Mouse (Mus musculus) ES-E14 (cell line): ENCODE results near the gene Adam22.

ENCODE experiments used
- CHD2 ChIP-seq: IDR thresholded peaks from 2 replicates; pipeline ENCODE4 v1.6.1; 2014; ENCODE audit warnings: mild to moderate bottlenecking, low read depth, low read length, inconsistent platforms
- HCFC1 ChIP-seq: IDR thresholded peaks from 2 replicates; pipeline ENCODE4 v1.6.1; 2012; ENCODE audit warnings: low read length, inconsistent platforms, borderline replicate concordance; ENCODE audit not compliant: insufficient read depth
- ZC3H11A ChIP-seq: IDR thresholded peaks from 2 replicates; pipeline ENCODE4 v1.6.1; 2012; ENCODE audit warnings: low read depth, mild to moderate bottlenecking, inconsistent platforms, low read length, borderline replicate concordance
- ZNF384 ChIP-seq: IDR thresholded peaks from 2 replicates; pipeline ENCODE4 v1.6.1; 2012; ENCODE audit warnings: low read depth, low read length, inconsistent platforms

DNA sequence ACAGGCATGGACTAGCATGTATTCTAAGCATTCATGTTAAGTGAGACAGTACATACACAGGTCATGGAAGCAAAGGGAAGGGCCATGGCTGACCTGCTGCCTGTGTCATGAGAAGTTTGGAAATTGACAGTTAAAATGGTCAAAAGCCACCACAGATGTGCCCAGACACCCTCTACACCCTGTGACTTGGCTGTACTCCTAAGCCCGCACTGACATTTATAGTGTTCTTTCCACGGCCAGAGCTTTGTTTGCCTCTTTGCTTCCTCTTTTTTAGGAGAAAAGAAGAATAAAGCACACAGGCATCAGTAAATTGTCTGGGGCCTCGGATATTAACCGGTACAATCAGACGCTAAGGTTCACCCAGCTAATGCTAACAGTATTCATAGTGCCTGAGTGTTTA, 146.3 kb downstream of the Adam22 start:
- TF ChIP-seq CHD2 (no peak), HCFC1 (no peak), ZC3H11A (no peak), ZNF384 (no peak)
